Mouse (Mus musculus) midbrain, embryonic 15.5 days (tissue): ENCODE results near the gene Mrpl12. TPM values are rescaled to one million over a fixed set of nuclear protein-coding genes. Genes with fewer than 3 reads are reported as not detected.
A peak's percentile ranks its signal among the peaks of the same experiment; 100 is the strongest.

Source experiments
- ATAC-seq: fragments of 200-750 bp; cut with Nextera tagmentation; replicated peaks from 2 replicates; pipeline ENCODE4 v1.8.0; 2017; ENCODE audit warnings: moderate TSS enrichment
- H3K27ac ChIP-seq: fragments of 300-500 bp; sonication (generic); 2 replicates; pipeline ENCODE4 v1.5.1; 2015; ENCODE audit warnings: mild to moderate bottlenecking, inconsistent platforms
- H3K27me3 ChIP-seq: fragments of 300-500 bp; sonication (generic); replicated peaks from 2 replicates; pipeline ENCODE4 v1.6.1; 2015; ENCODE audit warnings: inconsistent platforms
- H3K36me3 ChIP-seq: fragments of 300-500 bp; sonication (generic); replicated peaks from 2 replicates; pipeline ENCODE4 v1.6.1; 2015; ENCODE audit warnings: inconsistent platforms
- H3K4me1 ChIP-seq: fragments of 300-500 bp; sonication (generic); 2 replicates; pipeline ENCODE4 v1.6.1; 2015; ENCODE audit warnings: inconsistent platforms
- H3K4me2 ChIP-seq: fragments of 300-500 bp; sonication (generic); 2 replicates; pipeline ENCODE4 v1.6.1; 2015; ENCODE audit warnings: inconsistent platforms, mild to moderate bottlenecking, moderate library complexity
- H3K4me3 ChIP-seq: fragments of 300-500 bp; sonication (generic); 2 replicates; pipeline ENCODE4 v1.5.1; 2015; ENCODE audit warnings: mild to moderate bottlenecking, inconsistent platforms
- H3K9ac ChIP-seq: fragments of 300-500 bp; sonication (generic); 2 replicates; pipeline ENCODE4 v1.6.1; 2015; ENCODE audit warnings: mild to moderate bottlenecking, inconsistent platforms
- H3K9me3 ChIP-seq: fragments of 300-500 bp; sonication (generic); 2 replicates; pipeline ENCODE4 v1.6.1; 2016; ENCODE audit warnings: inconsistent platforms
- WGBS: fragments of 180-500 bp; shearing (Covaris S2); methylation state at CpG from one replicate; pipeline ENCODE4 v1.1.7; 2015; ENCODE audit warnings: mixed read lengths; 5-methylcytosine and 5-hydroxymethylcytosine counted together
- polyA plus RNA-seq: library from polyadenylated mRNA; unstranded; fragments of >200 nt; fragmentation: Nextera tagmentation; extraction: Ambion mirVana; gene quantifications from 2 replicates; pipeline ENCODE4 v1.2.1, GENCODE M21; 2015

Gene Mrpl12
- polyA plus RNA-seq, 1 experiment from 2014 or later: 112 TPM

- WGBS: 78% methylated on average over 4 of the region's 4 CpGs
These were observed 4.1 kb downstream of the Mrpl12 start for GRCm38 (mm10) chr11:120488516-120488915.

GRCm38 (mm10) chr11:120489054-120489761 is 4.8 kb downstream of the Mrpl12 start:
- Histone ChIP-seq H3K4me3 (no peak overlapping the region), H3K27ac (no peak overlapping the region), H3K9ac (no peak overlapping the region), H3K27me3 (no peaks in the 10 kb centered on the region), H3K4me1 (peaks cover 51% of the 10 kb centered on the region), H3K36me3 (peaks cover 14% of the 10 kb centered on the region), H3K4me2 (no peak overlapping the region), H3K9me3 (no peaks in the 10 kb centered on the region)
- WGBS: 62% methylated on average over 4 of the region's 4 CpGs
- ATAC-seq: no peak

More at GRCm38 (mm10) chr11:120488516-120488915, 4.1 kb downstream of the Mrpl12 start:
- Histone ChIP-seq H3K4me3 (no peak overlapping the region), H3K27me3 (no peaks in the 10 kb centered on the region), H3K27ac (no peak overlapping the region), H3K4me2 (no peak overlapping the region), H3K9me3 (no peaks in the 10 kb centered on the region), H3K9ac (no peak overlapping the region), H3K36me3 (peaks cover 14% of the 10 kb centered on the region), H3K4me1 (peaks cover 51% of the 10 kb centered on the region)
- ATAC-seq: no peak

GRCm38 (mm10) chr11:120490291-120491046 is 6.1 kb downstream of the Mrpl12 start:
- Histone ChIP-seq H3K4me2 (no peak overlapping the region), H3K9me3 (no peaks in the 10 kb centered on the region), H3K27me3 (no peaks in the 10 kb centered on the region), H3K4me1 (peaks cover 47% of the 10 kb centered on the region), H3K27ac (peak overlapping the region; percentile 70; the same call in 1 of the 2 replicates), H3K9ac (no peak overlapping the region), H3K36me3 (peaks cover 15% of the 10 kb centered on the region), H3K4me3 (no peak overlapping the region)
- ATAC-seq: no peak
- WGBS: 28% methylated on average over 4 of the region's 4 CpGs

GRCm38 (mm10) chr11:120491317-120492023 is 7.1 kb downstream of the Mrpl12 start, which contains the start of gene Slc25a10:
Gene Slc25a10, plus strand, starts transcription at chr11:120491840.
- Histone ChIP-seq H3K27me3 (no peaks in the 10 kb centered on the region), H3K36me3 (peaks cover 16% of the 10 kb centered on the region), H3K4me3 (peak within 1 kb of the TSS; percentile 79), H3K27ac (peak within 1 kb of the TSS; percentile 70), H3K4me1 (peaks cover 41% of the 10 kb centered on the region), H3K9ac (peak within 1 kb of the TSS; percentile 67), H3K9me3 (no peaks in the 10 kb centered on the region), H3K4me2 (peak within 1 kb of the TSS; percentile 89)
- WGBS: under 1% methylated on average over 35 of the region's 35 CpGs
- ATAC-seq: peak; percentile 89

- peak overlapping the region; percentile 70 for H3K27ac ChIP-seq
- peak overlapping the region; percentile 89 for H3K4me2 ChIP-seq
- H3K27me3 ChIP-seq: no peaks in the 10 kb centered on the region
- peak; percentile 22 for ATAC-seq
- H3K9me3 ChIP-seq: no peaks in the 10 kb centered on the region
- H3K4me3 ChIP-seq: peak overlapping the region; percentile 79
- H3K9ac ChIP-seq: peak overlapping the region; percentile 67
- WGBS: under 1% methylated on average over 48 of the region's 48 CpGs
- peaks cover 38% of the 10 kb centered on the region for H3K4me1 ChIP-seq
- peaks cover 23% of the 10 kb centered on the region for H3K36me3 ChIP-seq
These were observed 7.8 kb downstream of the Mrpl12 start for GRCm38 (mm10) chr11:120492024-120492877.

GRCm38 (mm10) chr11:120492878-120493203 is 8.4 kb downstream of the Mrpl12 start:
- H3K4me1 ChIP-seq: peaks cover 38% of the 10 kb centered on the region
- no peak for ATAC-seq
- peak overlapping the region; percentile 67; the same call in 1 of the 2 replicates for H3K9ac ChIP-seq
- H3K27me3 ChIP-seq: no peaks in the 10 kb centered on the region
- peak overlapping the region; percentile 70 for H3K27ac ChIP-seq
- peaks cover 20% of the 10 kb centered on the region for H3K36me3 ChIP-seq
- WGBS: 19% methylated on average over 3 of the region's 3 CpGs
- H3K4me2 ChIP-seq: peak overlapping the region; percentile 89
- no peaks in the 10 kb centered on the region for H3K9me3 ChIP-seq
- H3K4me3 ChIP-seq: peak overlapping the region; percentile 79

GRCm38 (mm10) chr11:120493351-120493750 is 8.9 kb downstream of the Mrpl12 start:
- WGBS: 38% methylated on average over 3 of the region's 3 CpGs
- Histone ChIP-seq H3K4me2 (peak overlapping the region; percentile 89), H3K27me3 (no peaks in the 10 kb centered on the region), H3K4me1 (peaks cover 38% of the 10 kb centered on the region), H3K36me3 (peaks cover 17% of the 10 kb centered on the region), H3K9ac (peak overlapping the region; percentile 67; the same call in 1 of the 2 replicates), H3K9me3 (no peaks in the 10 kb centered on the region), H3K4me3 (peak overlapping the region; percentile 79), H3K27ac (peak overlapping the region; percentile 70)
- no peak for ATAC-seq

- no peaks in the 10 kb centered on the region for H3K27me3 ChIP-seq
- WGBS: 84% methylated on average over 3 of the region's 3 CpGs
- H3K36me3 ChIP-seq: peaks cover 13% of the 10 kb centered on the region; the same call in 1 of the 2 replicates
- no peak overlapping the region for H3K4me2 ChIP-seq
- H3K9ac ChIP-seq: no peak overlapping the region
- ATAC-seq: no peak
- H3K9me3 ChIP-seq: no peaks in the 10 kb centered on the region
- peaks cover 38% of the 10 kb centered on the region for H3K4me1 ChIP-seq
- no peak overlapping the region for H3K4me3 ChIP-seq
- H3K27ac ChIP-seq: no peak overlapping the region
These were observed 9.5 kb downstream of the Mrpl12 start for GRCm38 (mm10) chr11:120493911-120494310.

GRCm38 (mm10) chr11:120497436-120497835 is 13.0 kb downstream of the Mrpl12 start:
- no peak for ATAC-seq
- Histone ChIP-seq H3K9me3 (no peaks in the 10 kb centered on the region), H3K36me3 (peaks cover 13% of the 10 kb centered on the region; the same call in 1 of the 2 replicates), H3K4me1 (peaks cover 19% of the 10 kb centered on the region), H3K27me3 (no peaks in the 10 kb centered on the region), H3K4me3 (no peak overlapping the region), H3K9ac (no peak overlapping the region), H3K4me2 (no peak overlapping the region), H3K27ac (no peak overlapping the region)
- 91% methylated on average over 3 of the region's 3 CpGs for WGBS

- Histone ChIP-seq H3K9ac (no peak overlapping the region), H3K4me3 (no peak overlapping the region), H3K36me3 (peaks cover 13% of the 10 kb centered on the region; the same call in 1 of the 2 replicates), H3K27me3 (no peaks in the 10 kb centered on the region), H3K4me2 (no peak overlapping the region), H3K9me3 (no peaks in the 10 kb centered on the region), H3K27ac (no peak overlapping the region), H3K4me1 (peaks cover 11% of the 10 kb centered on the region)
- no peak for ATAC-seq
- WGBS: 93% methylated on average over 12 of the region's 12 CpGs
These were observed 13.8 kb downstream of the Mrpl12 start for GRCm38 (mm10) chr11:120498226-120498625.

- 88% methylated on average over 5 of the region's 5 CpGs for WGBS
- ATAC-seq: no peak
- H3K9ac ChIP-seq: no peak overlapping the region
- H3K9me3 ChIP-seq: no peaks in the 10 kb centered on the region
- peaks cover 4% of the 10 kb centered on the region; the same call in 1 of the 2 replicates for H3K4me1 ChIP-seq
- no peaks in the 10 kb centered on the region for H3K27me3 ChIP-seq
- H3K4me3 ChIP-seq: no peak overlapping the region
- no peak overlapping the region for H3K27ac ChIP-seq
- H3K36me3 ChIP-seq: peaks cover 13% of the 10 kb centered on the region; the same call in 1 of the 2 replicates
- no peak overlapping the region for H3K4me2 ChIP-seq
These were observed 14.5 kb downstream of the Mrpl12 start for GRCm38 (mm10) chr11:120498891-120499290.
